Mouse (Mus musculus): Measurements from ENCODE around the gene Klhl7.

Klhl7 gene

GRCm38 (mm10) chr5:24124175-24124574 lies 23.8 kb downstream of the Klhl7 start:
- TF ChIP-seq CTCF (conservative IDR thresholded peaks at IDR 0.05; ENCODE audit: low read length) (no peak), NANOG (IDR thresholded peaks at IDR 0.05; ENCODE audit: borderline replicate concordance, low read length) (peak; percentile 41; the same call in 1 of the 2 replicates)
- peaks cover 17% of the 10 kb centered on the region for H3K36me3 ChIP-seq (ENCODE audit: insufficient read depth, low read length)
- H3K4me1 ChIP-seq (replicated peaks; ENCODE audit: low read depth, low read length), result peaks cover 40% of the 10 kb centered on the region
- no peaks in the 10 kb centered on the region for H3K27me3 ChIP-seq (ENCODE audit: insufficient read depth, low read length)
- H3K9me3 ChIP-seq (ENCODE audit: low read length), result no peaks in the 10 kb centered on the region
- no peak overlapping the region for H3K4me3 ChIP-seq (replicated peaks; ENCODE audit: low read length)

GRCm38 (mm10) chr5:24124579-24125276 lies 24.3 kb downstream of the Klhl7 start:
- Histone ChIP-seq H3K36me3 (ENCODE audit: insufficient read depth, low read length) (peaks cover 18% of the 10 kb centered on the region), H3K9me3 (ENCODE audit: low read length) (no peaks in the 10 kb centered on the region), H3K27me3 (ENCODE audit: insufficient read depth, low read length) (no peaks in the 10 kb centered on the region), H3K4me1 (replicated peaks; ENCODE audit: low read depth, low read length) (peaks cover 38% of the 10 kb centered on the region), H3K4me3 (replicated peaks; ENCODE audit: low read length) (no peak overlapping the region)
- TF ChIP-seq NANOG (IDR thresholded peaks at IDR 0.05; ENCODE audit: borderline replicate concordance, low read length), result no peak
- no peak for TF ChIP-seq POU5F1 (IDR thresholded peaks at IDR 0.05; ENCODE audit: borderline replicate concordance, low read length)
- TF ChIP-seq CTCF (conservative IDR thresholded peaks at IDR 0.05; ENCODE audit: low read length), result no peak

- TF ChIP-seq POU5F1 (IDR thresholded peaks at IDR 0.05; ENCODE audit: borderline replicate concordance, low read length), result no peak
- TF ChIP-seq NANOG (IDR thresholded peaks at IDR 0.05; ENCODE audit: borderline replicate concordance, low read length), result no peak
- no peak for TF ChIP-seq CTCF (conservative IDR thresholded peaks at IDR 0.05; ENCODE audit: low read length)
- Histone ChIP-seq H3K4me1 (replicated peaks; ENCODE audit: low read depth, low read length) (peaks cover 41% of the 10 kb centered on the region), H3K4me3 (replicated peaks; ENCODE audit: low read length) (no peak overlapping the region), H3K36me3 (ENCODE audit: insufficient read depth, low read length) (peaks cover 24% of the 10 kb centered on the region), H3K9me3 (ENCODE audit: low read length) (no peaks in the 10 kb centered on the region), H3K27me3 (ENCODE audit: insufficient read depth, low read length) (no peaks in the 10 kb centered on the region)
Observed at GRCm38 (mm10) chr5:24125910-24126636, 25.7 kb downstream of the Klhl7 start.

- Histone ChIP-seq H3K9me3 (ENCODE audit: low read length) (no peaks in the 10 kb centered on the region), H3K27me3 (ENCODE audit: insufficient read depth, low read length) (no peaks in the 10 kb centered on the region), H3K4me3 (replicated peaks; ENCODE audit: low read length) (no peak overlapping the region), H3K4me1 (replicated peaks; ENCODE audit: low read depth, low read length) (peaks cover 41% of the 10 kb centered on the region), H3K36me3 (ENCODE audit: insufficient read depth, low read length) (peaks cover 27% of the 10 kb centered on the region)
- TF ChIP-seq NANOG (IDR thresholded peaks at IDR 0.05; ENCODE audit: borderline replicate concordance, low read length), result no peak
- TF ChIP-seq POU5F1 (IDR thresholded peaks at IDR 0.05; ENCODE audit: borderline replicate concordance, low read length), result no peak
- no peak for TF ChIP-seq CTCF (conservative IDR thresholded peaks at IDR 0.05; ENCODE audit: low read length)
Observed at GRCm38 (mm10) chr5:24126967-24127366, 26.6 kb downstream of the Klhl7 start.

- H3K9me3 ChIP-seq (ENCODE audit: low read length), result no peaks in the 10 kb centered on the region
- 0 out of 2 replicates have a peak, but pooled peaks cover 3% of the 10 kb centered on the region for H3K4me1 ChIP-seq (replicated peaks; ENCODE audit: low read depth, low read length)
- TF ChIP-seq CTCF (conservative IDR thresholded peaks at IDR 0.05; ENCODE audit: low read length), result no peak
- TF ChIP-seq POU5F1 (IDR thresholded peaks at IDR 0.05; ENCODE audit: borderline replicate concordance, low read length), result no peak
- no peak for TF ChIP-seq NANOG (IDR thresholded peaks at IDR 0.05; ENCODE audit: borderline replicate concordance, low read length)
- H3K4me3 ChIP-seq (replicated peaks; ENCODE audit: low read length), result no peak overlapping the region
- peaks cover 77% of the 10 kb centered on the region for H3K36me3 ChIP-seq (ENCODE audit: insufficient read depth, low read length)
- no peaks in the 10 kb centered on the region for H3K27me3 ChIP-seq (ENCODE audit: insufficient read depth, low read length)
Observed at GRCm38 (mm10) chr5:24146964-24147363, 46.6 kb downstream of the Klhl7 start.

GRCm38 (mm10) chr5:24152199-24152598 lies 51.8 kb downstream of the Klhl7 start:
- Histone ChIP-seq H3K27me3 (ENCODE audit: insufficient read depth, low read length) (no peaks in the 10 kb centered on the region), H3K4me1 (replicated peaks; ENCODE audit: low read depth, low read length) (0 out of 2 replicates have a peak, but pooled peaks cover 3% of the 10 kb centered on the region), H3K36me3 (ENCODE audit: insufficient read depth, low read length) (peaks cover 69% of the 10 kb centered on the region), H3K4me3 (replicated peaks; ENCODE audit: low read length) (no peak overlapping the region), H3K9me3 (ENCODE audit: low read length) (no peaks in the 10 kb centered on the region)
- no peak for TF ChIP-seq CTCF (conservative IDR thresholded peaks at IDR 0.05; ENCODE audit: low read length)
- TF ChIP-seq NANOG (IDR thresholded peaks at IDR 0.05; ENCODE audit: borderline replicate concordance, low read length), result no peak
- TF ChIP-seq POU5F1 (IDR thresholded peaks at IDR 0.05; ENCODE audit: borderline replicate concordance, low read length), result no peak

- TF ChIP-seq POU5F1 (IDR thresholded peaks at IDR 0.05; ENCODE audit: borderline replicate concordance, low read length) (no peak), CTCF (conservative IDR thresholded peaks at IDR 0.05; ENCODE audit: low read length) (no peak), NANOG (IDR thresholded peaks at IDR 0.05; ENCODE audit: borderline replicate concordance, low read length) (no peak)
- H3K4me3 ChIP-seq (replicated peaks; ENCODE audit: low read length), result no peak overlapping the region
- H3K4me1 ChIP-seq (replicated peaks; ENCODE audit: low read depth, low read length), result no peaks in the 10 kb centered on the region
- no peaks in the 10 kb centered on the region for H3K27me3 ChIP-seq (ENCODE audit: insufficient read depth, low read length)
- H3K9me3 ChIP-seq (ENCODE audit: low read length), result no peaks in the 10 kb centered on the region
- H3K36me3 ChIP-seq (ENCODE audit: insufficient read depth, low read length), result peaks cover 60% of the 10 kb centered on the region
Observed at GRCm38 (mm10) chr5:24156774-24157173, 56.4 kb downstream of the Klhl7 start.

GRCm38 (mm10) chr5:24164789-24165445 lies 64.5 kb downstream of the Klhl7 start, which contains the start of gene Nupl2:
Gene Nupl2, plus strand, starts transcription at chr5:24164963.
- H3K27me3 ChIP-seq (ENCODE audit: insufficient read depth, low read length), result no peaks in the 10 kb centered on the region

More at GRCm38 (mm10) chr5:24164789-24165445, 64.5 kb downstream of the Klhl7 start, which contains the start of gene Nupl2:
- H3K9me3 ChIP-seq (ENCODE audit: low read length), result no peaks in the 10 kb centered on the region
- TF ChIP-seq CTCF (conservative IDR thresholded peaks at IDR 0.05; ENCODE audit: low read length) (no peak), POU5F1 (IDR thresholded peaks at IDR 0.05; ENCODE audit: borderline replicate concordance, low read length) (no peak), NANOG (IDR thresholded peaks at IDR 0.05; ENCODE audit: borderline replicate concordance, low read length) (no peak)
- H3K4me3 ChIP-seq (replicated peaks; ENCODE audit: low read length), result peak within 1 kb of the TSS; percentile 95
- peaks cover 22% of the 10 kb centered on the region for H3K36me3 ChIP-seq (ENCODE audit: insufficient read depth, low read length)
- peaks cover 42% of the 10 kb centered on the region for H3K4me1 ChIP-seq (replicated peaks; ENCODE audit: low read depth, low read length)

Data from E14TG2a.4 (cell line).